Mouse (Mus musculus): ENCODE measurements around the gene Gm13212. TPM values are rescaled to one million over a fixed set of nuclear protein-coding genes. Genes with fewer than 3 reads are reported as not detected.

Gene Gm13212
- 0.27 and 0.32 TPM in 2 replicates for polyA plus RNA-seq (2015; fragmentation: Nextera tagmentation; extraction: Ambion mirVana)

GRCm38 (mm10) chr4:145585078-145585477 lies at the start of gene Gm13212:
Gm13212 (plus strand) TSS chr4:145585166.

GRCm38 (mm10) chr4:145670385-145670784 lies 85.4 kb downstream of the Gm13212 start, which contains the start of gene Zfp980:
Zfp980 (plus strand) TSS chr4:145670685.

Other genes starting within 250 kb of the Gm13212 start
- 0.10 and 0.15 TPM in 2 replicates for gene Zfp990, start 74.4 kb upstream of the Gm13212 start, polyA plus RNA-seq (2015; fragmentation: Nextera tagmentation; extraction: Ambion mirVana)
- gene Zfp980, start 85.5 kb downstream of the Gm13212 start, polyA plus RNA-seq (2015; fragmentation: Nextera tagmentation; extraction: Ambion mirVana) = 0.12 TPM in 1 of 2 replicates, not detected in the other